Mouse (Mus musculus): ENCODE measurements around the gene Tmtc1.

Gene Tmtc1

GRCm38 (mm10) chr6:148373444-148373843, 70.7 kb downstream of the Tmtc1 start:
- no peak for DNase-seq (ENCODE audit: low read depth in 1 of 2, low spot score in 2 of 2)

GRCm38 (mm10) chr6:148371223-148371622, 73.0 kb downstream of the Tmtc1 start:
- DNase-seq (ENCODE audit: low read depth in 1 of 2, low spot score in 2 of 2) = no peak

GRCm38 (mm10) chr6:148367094-148367539, 77.1 kb downstream of the Tmtc1 start:
- no peak for DNase-seq (ENCODE audit: low read depth in 1 of 2, low spot score in 2 of 2)

DNA sequence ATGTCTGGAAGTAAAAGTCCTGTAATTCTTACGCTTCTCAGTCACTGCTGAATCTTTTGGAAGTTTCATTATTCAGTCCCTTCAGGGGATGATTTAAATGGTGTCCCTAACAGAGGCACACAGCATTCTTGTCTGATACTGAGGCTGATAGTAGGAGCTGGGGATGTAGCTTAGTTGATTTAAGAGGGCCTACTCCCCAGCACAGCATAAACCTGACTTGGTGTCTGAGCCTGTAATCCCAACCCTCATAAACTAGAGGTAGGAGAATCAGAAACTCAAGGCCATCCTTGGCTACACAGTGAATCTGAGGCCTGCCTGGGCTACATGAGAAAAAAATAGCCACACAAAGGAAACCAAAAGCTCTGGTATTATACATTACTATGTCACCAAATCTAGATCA, 77.6 kb downstream of the Tmtc1 start:
- no peak for DNase-seq (ENCODE audit: low read depth in 1 of 2, low spot score in 2 of 2)

DNA sequence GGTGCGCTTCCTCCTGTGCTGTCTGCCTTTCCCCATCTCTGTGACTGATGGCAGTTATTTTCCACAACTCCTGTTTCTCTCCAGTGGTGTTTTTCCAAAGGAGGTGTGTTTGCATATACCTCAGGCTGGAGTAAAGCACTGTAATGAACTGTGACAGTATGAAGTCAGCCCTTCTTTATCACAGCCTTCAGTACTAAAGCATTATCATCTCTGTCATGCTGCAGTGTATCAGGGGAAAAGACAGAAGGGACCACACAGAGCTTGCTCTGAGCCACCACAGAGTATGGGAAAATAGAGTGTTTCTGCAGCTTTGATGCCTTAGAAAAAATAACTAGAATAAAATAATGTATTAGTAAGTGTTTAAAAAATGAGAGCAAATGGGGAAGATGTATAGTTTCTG, 81.0 kb downstream of the Tmtc1 start:
- DNase-seq (ENCODE audit: low read depth in 1 of 2, low spot score in 2 of 2) = no peak

DNA sequence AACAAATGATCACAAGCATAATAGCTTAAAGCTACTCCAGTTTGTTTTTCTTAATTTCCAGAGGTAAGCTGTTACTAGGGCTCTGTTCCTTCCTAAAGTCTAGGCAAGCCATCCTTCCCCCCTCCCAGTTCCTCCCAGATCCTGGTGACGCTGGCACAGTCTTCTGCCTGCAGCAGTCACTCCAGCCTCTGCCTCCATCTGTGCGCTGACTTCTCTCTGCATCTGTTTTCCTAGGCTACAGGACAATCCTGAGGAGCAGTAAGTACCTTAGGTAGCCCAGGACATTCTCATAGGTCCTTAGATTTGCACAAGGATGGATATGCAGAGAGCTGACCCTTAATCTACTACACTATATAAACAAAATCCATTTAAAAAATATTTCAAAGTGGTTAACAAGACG, 81.7 kb downstream of the Tmtc1 start:
- no peak for DNase-seq (ENCODE audit: low read depth in 1 of 2, low spot score in 2 of 2)

DNA sequence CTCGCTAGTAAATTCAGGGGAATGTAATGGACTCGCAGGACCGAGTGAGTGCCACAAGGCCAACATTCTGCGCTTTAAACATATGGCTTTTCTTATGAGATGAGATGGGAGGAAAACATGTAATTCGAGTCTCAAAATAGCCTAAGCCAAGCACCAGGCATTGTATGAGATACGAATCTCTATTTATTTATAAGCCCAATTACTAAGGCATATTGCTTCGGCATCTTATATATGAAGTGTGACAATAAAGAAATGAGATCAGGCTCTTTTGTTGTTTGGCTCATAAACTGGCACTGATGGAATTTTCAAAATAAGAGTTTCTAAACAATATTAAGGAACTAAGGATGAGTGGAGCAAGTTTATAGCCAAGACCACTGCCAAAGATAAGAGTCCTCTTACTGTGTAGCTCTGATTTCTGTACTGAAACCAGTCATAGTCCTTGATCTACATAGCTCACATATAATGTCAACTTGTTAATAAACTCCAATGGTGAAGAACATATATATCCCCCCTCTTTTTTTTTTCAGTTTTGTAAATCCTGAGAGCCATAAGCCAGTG, 84.8 kb downstream of the Tmtc1 start:
- DNase-seq (ENCODE audit: low read depth in 1 of 2, low spot score in 2 of 2) = no peak

DNA sequence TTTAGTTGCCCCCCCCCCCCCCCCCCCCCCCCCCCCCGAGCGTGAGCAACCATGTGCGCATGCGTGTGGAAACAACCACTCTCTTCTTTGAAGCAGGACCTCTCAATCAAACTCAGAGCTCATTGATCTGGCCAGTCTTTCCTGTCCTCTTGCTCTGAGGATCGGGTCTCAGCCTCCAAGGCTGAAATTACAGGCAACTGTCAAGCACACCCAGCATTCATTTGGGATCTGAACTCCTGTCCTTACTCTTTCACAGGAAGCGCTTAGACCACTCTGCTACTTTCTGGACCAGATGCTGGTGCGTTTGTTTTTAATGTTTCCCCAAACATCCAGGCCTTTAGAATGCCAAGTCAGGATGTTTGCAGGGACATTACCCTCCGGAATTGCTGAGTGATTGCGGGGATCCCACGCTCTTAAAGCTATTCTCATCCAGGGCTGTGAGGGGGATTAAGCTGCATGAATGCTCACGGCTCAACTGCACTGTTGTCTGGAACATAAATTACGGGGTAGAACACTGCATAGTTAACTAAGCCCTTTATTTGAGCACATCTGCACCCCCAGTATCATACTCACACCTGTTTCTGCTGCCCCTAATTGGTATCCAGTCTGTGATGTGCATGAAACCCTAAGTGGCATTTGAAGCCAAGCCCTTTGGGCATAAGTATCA, 85.5 kb downstream of the Tmtc1 start:
- no peak for DNase-seq (ENCODE audit: low read depth in 1 of 2, low spot score in 2 of 2)

DNA sequence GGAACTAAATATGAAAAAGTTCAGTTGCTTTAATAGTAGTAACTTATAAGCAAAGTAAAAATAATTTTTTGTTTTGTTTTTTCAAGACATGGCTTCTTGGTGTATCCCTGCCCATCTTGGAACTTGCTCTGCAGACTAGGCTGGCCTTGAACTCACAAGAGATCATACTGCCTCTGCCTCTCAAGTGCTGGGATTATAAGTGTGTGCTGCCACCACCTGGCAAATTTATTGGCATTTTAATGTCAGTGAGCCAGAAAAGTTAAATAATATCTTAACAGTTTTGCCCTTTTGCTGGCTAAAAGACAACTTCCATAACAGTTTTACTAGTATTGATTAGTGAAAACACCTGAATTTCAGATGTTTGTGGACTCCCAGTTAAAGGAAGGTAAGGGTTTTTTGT, 88.0 kb downstream of the Tmtc1 start:
- DNase-seq (ENCODE audit: low read depth in 1 of 2, low spot score in 2 of 2) = no peak

DNA sequence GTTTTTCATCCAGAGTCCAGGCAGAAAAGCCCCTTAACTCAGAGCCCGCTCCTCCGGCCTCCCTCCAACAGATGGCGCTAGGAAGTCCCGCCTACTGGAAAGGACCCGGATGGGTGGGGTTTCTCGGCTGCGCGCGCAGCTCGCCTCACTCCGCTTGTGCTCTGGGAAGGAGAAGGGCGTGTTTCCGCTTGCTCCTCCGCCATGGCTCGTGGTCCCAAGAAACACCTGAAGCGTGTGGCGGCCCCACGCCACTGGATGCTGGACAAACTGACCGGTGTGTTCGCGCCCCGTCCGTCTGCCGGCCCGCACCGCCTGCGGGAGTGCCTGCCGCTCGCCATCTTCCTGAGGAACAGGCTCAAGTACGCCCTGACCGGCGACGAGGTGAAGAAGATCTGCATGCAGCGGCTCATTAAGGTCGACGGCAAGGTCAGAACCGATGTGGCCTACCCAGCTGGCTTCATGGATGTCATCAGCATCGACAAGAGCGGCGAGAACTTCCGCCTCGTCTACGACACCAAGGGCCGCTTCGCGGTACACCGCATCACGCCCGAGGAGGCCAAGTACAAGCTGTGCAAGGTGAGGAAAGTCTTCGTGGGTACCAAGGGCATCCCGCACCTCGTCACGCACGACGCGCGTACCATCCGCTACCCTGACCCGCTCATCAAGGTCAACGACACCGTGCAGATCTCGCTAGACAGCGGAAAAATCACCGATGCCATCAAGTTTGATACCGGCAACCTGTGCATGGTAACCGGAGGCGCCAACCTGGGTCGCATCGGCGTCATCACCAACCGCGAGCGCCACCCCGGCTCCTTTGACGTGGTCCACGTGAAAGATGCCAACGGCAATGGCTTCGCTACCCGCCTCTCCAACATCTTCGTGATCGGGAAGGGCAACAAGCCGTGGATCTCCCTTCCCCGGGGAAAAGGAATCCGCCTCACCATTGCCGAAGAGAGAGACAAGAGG, 89.4 kb downstream of the Tmtc1 start:
- DNase-seq (ENCODE audit: low read depth in 1 of 2, low spot score in 2 of 2) = no peak

- no peak for DNase-seq (ENCODE audit: low read depth in 1 of 2, low spot score in 2 of 2)
Observed at GRCm38 (mm10) chr6:148354151-148354508, 90.1 kb downstream of the Tmtc1 start.

DNA sequence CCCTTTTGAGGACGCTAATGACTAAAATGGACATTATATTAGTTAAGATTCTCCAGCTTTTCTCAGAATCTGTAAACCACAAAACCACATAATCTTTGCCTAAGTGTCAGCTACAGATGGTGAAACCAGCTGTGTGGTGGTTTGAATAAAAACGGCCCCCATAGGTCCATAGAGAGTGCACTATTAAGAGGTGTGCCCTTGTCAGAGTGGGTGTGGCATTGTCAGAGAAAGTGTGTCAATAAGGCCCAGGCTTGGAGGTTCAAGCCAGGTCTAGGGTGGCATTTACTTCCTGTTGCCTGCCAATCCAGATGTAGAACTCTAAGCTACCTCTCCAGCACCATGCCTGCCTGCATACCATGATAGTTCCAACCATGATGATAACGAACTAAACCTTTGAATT, 99.2 kb downstream of the Tmtc1 start:
- DNase-seq (ENCODE audit: low read depth in 1 of 2, low spot score in 2 of 2) = no peak

GRCm38 (mm10) chr6:148342191-148342590, 102.0 kb downstream of the Tmtc1 start:
- DNase-seq (ENCODE audit: low read depth in 1 of 2, low spot score in 2 of 2) = no peak

GRCm38 (mm10) chr6:148341765-148342164, 102.4 kb downstream of the Tmtc1 start:
- DNase-seq (ENCODE audit: low read depth in 1 of 2, low spot score in 2 of 2) = no peak

DNA sequence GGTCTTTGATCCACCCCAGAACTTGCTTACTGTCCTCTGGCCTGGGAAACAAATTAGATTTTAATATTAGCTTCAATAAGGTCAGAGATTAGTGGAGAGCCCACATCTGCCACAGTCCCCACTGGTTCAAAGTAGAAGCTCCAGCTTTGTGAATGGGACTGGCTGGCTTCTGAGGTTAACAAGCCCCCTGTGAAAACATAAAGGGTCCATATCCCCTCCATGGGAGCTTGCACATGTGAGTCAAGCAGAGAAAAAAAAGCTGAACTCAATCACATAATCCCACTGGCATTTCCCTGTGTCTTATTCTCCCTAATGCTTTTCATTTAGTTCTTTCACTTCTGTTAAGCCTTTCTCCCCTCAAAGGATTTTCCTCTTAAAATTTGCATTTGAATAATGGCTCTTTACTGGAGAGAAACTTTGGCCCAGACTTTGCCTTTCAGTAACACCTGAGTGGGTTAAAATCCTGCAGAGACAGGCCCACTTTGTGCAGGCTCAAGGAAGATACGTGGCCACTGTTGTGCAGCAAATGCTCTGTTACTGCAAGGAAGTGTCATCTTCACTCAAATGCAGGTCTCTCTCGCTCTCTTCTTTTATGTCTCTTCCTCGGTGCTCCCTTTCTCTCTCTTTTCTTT, 105.7 kb downstream of the Tmtc1 start:
- DNase-seq (ENCODE audit: low read depth in 1 of 2, low spot score in 2 of 2) = no peak

GRCm38 (mm10) chr6:148336290-148336955, 107.8 kb downstream of the Tmtc1 start:
- no peak for DNase-seq (ENCODE audit: low read depth in 1 of 2, low spot score in 2 of 2)

- DNase-seq (ENCODE audit: low read depth in 1 of 2, low spot score in 2 of 2) = no peak
Observed at GRCm38 (mm10) chr6:148331916-148332315, 112.3 kb downstream of the Tmtc1 start.

GRCm38 (mm10) chr6:148329976-148330375, 114.2 kb downstream of the Tmtc1 start:
- no peak for DNase-seq (ENCODE audit: low read depth in 1 of 2, low spot score in 2 of 2)

DNA sequence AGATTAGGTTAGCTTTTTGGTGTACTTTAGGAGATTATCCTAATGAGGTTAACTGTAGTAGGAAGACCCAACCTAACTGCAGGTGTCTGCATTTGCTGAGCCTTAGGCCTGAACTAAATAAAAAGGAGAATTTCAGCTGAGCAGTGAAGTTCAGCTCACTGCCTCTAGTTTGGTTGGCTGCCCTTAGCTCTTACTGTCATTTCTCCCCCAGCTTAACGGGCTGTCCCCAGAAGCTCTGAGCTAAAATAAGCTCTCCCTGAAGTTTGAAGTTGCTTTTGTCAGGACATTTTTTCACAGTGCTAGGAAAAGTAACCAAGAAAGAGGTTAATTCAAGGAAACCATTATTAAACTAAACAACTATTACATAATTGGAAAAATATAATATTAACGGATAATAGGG, 115.3 kb downstream of the Tmtc1 start:
- no peak for DNase-seq (ENCODE audit: low read depth in 1 of 2, low spot score in 2 of 2)

GRCm38 (mm10) chr6:148328130-148328529, 116.1 kb downstream of the Tmtc1 start:
- DNase-seq (ENCODE audit: low read depth in 1 of 2, low spot score in 2 of 2) = no peak

GRCm38 (mm10) chr6:148318736-148319135, 125.5 kb downstream of the Tmtc1 start:
- no peak for DNase-seq (ENCODE audit: low read depth in 1 of 2, low spot score in 2 of 2)

Measured in monocyte, adult 2 months (primary cell).